Mouse (Mus musculus) ES-Bruce4 (cell line): ENCODE measurements around the gene Cacna1d.

ENCODE experiments used
- CTCF ChIP-seq: IDR thresholded peaks from one replicate; pipeline ENCODE4 v1.8.1; 2011; ENCODE audit warnings: low read depth, low read length
- EP300 ChIP-seq: IDR thresholded peaks from 2 replicates; pipeline ENCODE4 v1.6.1; 2011; ENCODE audit warnings: low read depth, low read length; ENCODE audit not compliant: insufficient read depth
- POLR2A ChIP-seq: IDR thresholded peaks from one replicate; pipeline ENCODE4 v1.8.1; 2011; ENCODE audit warnings: low read length; ENCODE audit not compliant: insufficient read depth

DNA sequence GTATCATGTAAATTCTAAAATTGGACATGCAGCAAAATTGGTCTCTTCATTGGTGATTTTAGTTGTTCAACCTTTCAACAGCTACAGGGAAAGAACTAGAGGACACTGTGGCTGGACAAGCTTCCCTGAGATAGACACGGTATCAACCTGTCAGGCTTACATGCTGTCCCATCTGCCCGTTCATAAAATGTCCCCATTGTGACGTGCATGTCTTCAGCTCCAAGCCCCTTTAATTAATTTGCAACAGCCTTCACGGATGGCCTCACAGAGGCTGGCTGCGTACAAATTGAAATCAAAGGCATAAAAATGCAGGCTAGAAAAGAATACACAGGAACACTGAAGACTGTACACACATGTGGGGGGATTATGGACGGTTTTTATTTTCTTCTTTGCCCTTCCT is 185.0 kb downstream of the Cacna1d start:
- no peak for TF ChIP-seq CTCF
- TF ChIP-seq EP300 = no peak
- TF ChIP-seq POLR2A = no peak
